Mouse (Mus musculus) v-Abl transformed pro-B cells (cell line): ENCODE results near the gene Thra.

ENCODE experiments used
- in situ Hi-C, 2 experiments: fragments of 400-800 bp; cut with MboI; formaldehyde crosslinking; loops; one replicate each; pipeline ENCODE4 v1.15.1; 2025; ENCODE audit not compliant: unreplicated experiment in 2 of 2

Thra gene

GRCm38 (mm10) chr11:98771844-98772525 lies 31.5 kb downstream of the Thra start:
- in situ Hi-C loops, result no loop called here

GRCm38 (mm10) chr11:98772667-98773171 lies 32.3 kb downstream of the Thra start:
- in situ Hi-C loops, result no loop called here

DNA sequence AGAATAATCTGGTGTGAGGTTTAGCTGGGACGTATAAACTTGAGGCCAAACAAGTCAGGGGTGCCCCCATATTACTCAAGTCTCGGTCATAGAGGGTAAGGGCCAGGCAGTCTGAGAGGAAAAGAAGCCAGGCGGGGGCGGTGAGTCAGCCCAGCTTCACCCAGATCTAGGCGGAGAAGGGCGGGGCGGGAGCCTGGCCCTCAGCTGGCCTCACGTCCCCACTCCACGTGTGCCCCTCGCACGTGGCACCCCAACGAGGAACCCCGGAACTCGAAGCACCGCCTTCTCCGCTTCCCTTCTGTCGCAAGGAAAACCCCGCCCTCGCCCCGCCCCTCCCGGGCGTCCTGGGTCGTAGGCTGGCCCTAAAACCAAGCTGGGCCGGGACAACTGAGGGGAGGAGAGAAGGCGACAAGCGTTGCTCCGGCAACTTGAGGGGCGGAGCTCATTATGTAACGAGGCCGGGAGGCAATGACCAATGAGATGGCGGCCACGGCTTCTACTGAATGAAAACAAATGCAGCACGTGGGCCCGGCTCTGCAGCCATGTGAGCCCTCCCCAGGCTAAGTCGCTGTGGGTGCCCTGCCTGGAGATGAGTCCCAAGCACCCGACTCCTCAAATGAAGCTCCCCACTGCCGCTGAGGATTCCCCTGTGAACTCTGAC lies 33.3 kb downstream of the Thra start:
- in situ Hi-C loops, result no loop called here

- in situ Hi-C loops, result loop anchor here in 1 of 2 experiments (5.0 kb wide), 1 partner anchor 37 kb away; no protein-coding TSS in a partner anchor
Observed at GRCm38 (mm10) chr11:98774582-98775347, 34.3 kb downstream of the Thra start, which contains the start of gene Nr1d1. Gene Nr1d1 (minus strand): TSS chr11:98775333.

- in situ Hi-C loops, result loop anchor here in 1 of 2 experiments (5.0 kb wide), 1 partner anchor 38 kb away; no protein-coding TSS in a partner anchor
Observed at GRCm38 (mm10) chr11:98775348-98776051, 35.1 kb downstream of the Thra start.

GRCm38 (mm10) chr11:98776052-98776764 lies 35.8 kb downstream of the Thra start:
- in situ Hi-C loops, result loop anchor here in 1 of 2 experiments (5.0 kb wide), 1 partner anchor 39 kb away; no protein-coding TSS in a partner anchor

- in situ Hi-C loops, result loop anchor here in 1 of 2 experiments (5.0 kb wide), 1 partner anchor 40 kb away; no protein-coding TSS in a partner anchor
Observed at GRCm38 (mm10) chr11:98776843-98777590, 36.6 kb downstream of the Thra start.

DNA sequence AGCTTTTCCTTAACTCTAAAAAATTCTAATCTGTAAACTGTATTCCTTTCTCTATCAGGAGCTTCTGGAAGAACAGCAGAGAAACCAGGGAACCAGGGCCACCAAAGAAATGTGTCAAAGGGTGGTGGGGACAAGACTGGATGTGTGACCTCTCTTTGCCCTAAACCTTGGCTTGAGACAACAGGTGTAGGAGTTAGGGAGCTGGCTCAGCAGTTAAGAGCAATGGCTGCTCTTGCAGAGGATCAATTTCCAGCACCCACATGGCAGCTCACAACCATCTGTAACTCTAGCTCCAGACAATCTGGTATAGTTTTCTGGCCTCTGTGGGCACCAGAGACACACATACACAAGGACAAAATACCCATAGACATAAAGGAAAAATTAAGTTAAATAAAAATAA lies 37.5 kb downstream of the Thra start:
- in situ Hi-C loops, result loop anchor here in 1 of 2 experiments (5.0 kb wide), 1 partner anchor 41 kb away; no protein-coding TSS in a partner anchor

DNA sequence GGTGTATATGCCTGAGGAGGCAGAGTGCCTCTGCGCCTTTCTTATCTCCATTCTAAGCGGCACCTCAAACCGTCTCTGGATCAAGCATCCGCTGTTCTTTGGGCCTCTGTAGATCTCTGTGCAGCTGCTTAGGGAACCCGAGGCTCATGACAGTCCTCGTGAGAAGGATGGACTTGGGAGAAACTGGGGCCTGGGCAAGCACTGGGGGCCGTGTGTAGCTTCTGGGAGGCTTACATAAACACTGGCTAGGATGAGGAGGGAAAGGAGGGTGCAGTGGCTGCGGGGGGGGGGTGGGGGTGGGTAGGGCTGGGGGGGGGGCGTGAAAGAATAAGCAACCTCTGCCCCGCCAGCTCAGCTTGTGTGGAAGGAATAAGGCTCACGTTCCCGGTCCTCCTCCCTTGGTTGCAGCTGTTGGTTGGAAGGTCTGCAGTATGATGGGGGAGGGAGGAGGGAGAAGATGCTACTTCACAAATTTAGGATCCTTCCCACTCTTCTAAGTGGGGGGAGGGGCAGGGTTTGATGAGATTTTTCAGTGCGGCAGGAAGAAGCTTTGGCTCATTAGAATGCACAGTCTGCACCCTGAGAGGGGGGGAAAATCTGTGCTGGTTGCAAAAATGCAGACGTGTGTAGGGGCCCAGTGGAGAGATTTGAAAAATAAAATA lies 41.5 kb downstream of the Thra start:
- in situ Hi-C loops, result no loop called here

DNA sequence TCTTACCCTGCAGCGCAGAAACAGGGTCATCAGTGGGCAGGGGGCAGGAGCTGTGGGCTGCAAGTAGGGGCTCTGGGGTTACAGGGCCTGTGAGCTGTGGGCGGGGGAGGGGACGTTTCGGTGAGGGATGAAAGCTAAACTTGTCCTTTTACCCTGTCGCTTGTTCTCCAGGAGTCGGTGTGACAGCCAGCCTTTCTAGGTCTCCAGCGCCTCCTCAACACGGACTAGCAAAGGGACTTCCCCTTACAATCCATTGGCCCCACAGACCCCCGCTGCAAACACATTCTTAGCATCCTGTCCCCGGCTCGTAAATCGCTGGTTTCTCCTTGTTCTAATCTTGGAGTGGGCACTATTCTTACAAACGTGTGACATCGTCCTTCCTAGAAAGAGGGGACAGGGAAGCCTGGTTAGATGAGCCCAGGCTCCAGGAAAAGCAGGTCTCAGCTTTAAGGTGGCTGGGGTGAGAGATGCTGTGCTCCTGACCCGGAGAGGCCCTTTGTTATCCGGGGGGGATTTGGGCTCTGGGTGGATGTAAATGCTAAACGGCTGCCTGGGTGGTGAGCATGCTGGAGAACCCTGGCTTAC lies 42.3 kb downstream of the Thra start:
- in situ Hi-C loops, result no loop called here

DNA sequence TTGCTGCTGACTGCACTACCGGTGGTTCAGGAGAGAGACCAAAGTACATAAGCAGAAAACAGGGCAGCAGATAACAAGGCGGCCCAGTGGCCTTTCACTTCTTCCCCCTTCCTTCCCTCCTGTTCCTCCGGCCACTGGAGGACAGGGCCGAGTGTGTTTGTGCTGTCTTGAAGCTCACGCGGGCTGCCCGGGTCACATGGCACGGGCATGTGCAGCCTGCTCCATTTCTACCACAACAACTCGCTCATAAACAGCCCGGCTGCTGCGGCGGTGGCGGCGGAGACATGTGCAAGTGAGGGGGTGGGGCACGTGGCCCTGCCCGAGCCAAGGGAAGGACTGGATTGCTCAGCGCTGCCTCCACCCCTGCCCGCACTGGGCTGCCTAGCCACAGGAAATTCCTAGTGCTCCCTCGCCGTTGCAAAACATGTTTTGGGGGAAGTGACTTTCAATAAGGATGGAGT lies 42.8 kb downstream of the Thra start:
- in situ Hi-C loops, result no loop called here

DNA sequence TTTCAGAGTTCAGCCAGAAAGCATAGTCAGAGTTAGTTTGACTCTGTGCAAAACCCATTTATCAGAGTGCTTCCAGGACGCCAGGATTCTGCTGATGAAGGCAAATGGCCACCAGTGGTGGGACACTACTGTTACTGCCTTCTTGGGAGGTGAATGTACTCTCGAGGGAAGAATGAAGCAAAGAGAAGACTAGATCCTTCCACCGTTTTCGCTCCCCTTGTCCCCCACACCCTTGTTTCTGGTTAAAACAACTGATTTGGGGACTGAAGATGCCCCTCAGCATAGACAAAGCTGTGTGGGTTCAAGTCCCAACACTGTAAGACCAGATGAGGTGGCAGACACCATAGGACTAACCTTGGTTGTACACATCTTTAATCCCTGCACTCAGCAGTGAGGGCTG lies 43.7 kb downstream of the Thra start:
- in situ Hi-C loops, result no loop called here

- in situ Hi-C loops, result loop anchor here (5.0 kb wide), 2 partner anchors 68 to 73 kb away; no protein-coding TSS in a partner anchor
Observed at GRCm38 (mm10) chr11:98785214-98785613, 44.8 kb downstream of the Thra start.

DNA sequence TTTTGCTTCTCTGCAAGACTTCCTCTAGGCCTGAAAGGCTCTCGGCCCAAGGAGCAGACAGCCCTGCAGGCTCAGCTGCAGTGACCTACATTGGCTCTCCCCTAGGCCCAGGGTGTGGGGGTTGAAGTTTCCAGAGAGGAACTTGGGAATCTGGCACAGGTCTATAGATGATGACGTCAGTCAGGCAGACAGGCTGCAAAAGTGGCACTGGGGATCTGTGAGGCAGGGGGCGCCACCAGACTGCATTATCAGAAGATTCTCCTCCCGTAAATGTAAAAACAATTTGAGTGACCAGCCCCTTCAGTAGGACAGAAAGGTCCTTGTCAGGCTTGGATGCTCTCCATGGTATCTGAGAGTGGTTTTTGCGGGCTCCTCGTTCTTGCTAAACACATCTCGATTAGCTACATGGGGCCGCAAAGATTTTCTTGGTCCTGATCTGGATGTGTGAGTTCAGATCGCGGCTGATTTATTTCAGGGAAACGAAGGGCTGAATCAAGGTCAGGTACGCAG lies 45.4 kb downstream of the Thra start:
- in situ Hi-C loops, result loop anchor here (5.0 kb wide), 2 partner anchors 69 to 74 kb away; no protein-coding TSS in a partner anchor

GRCm38 (mm10) chr11:98786359-98787214 lies 46.1 kb downstream of the Thra start:
- in situ Hi-C loops, result loop anchor here (5.0 kb wide), 2 partner anchors 69 to 74 kb away; no protein-coding TSS in a partner anchor

DNA sequence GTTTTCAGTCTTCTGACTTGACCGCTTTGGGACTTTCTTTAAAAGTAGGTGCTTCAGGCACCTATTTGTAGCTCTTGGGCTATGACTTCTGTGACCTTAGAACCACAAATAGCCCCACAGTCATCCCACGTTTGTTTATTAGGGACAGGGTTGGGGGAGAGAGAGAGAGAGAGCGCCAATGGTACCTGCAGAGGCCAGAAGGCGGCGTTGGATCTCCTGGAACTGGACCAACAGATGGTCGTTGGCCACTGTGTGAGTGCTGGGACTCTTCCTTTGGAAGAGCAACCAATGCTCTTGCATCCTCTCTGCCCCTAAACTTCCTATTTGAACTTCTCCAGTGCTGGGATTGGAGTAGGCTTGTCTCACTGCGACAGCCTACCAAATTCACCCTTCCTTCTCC lies 46.8 kb downstream of the Thra start:
- in situ Hi-C loops, result loop anchor here (5.0 kb wide), 2 partner anchors 70 to 75 kb away; no protein-coding TSS in a partner anchor
